Mouse (Mus musculus): ENCODE data around the gene Plin5.
"Not testable (repeated sequence)": the region's sequence is repeated elsewhere in the genome, so short reads cannot be mapped to it uniquely, and the experiment has no call there.

Plin5 gene

GRCm38 (mm10) chr17:56074097-56074826, 43.1 kb downstream of the Plin5 start:
- peak; percentile 86 for DNase-seq (ENCODE audit: low spot score)

- DNase-seq (ENCODE audit: low spot score): no peak
These were observed 45.2 kb downstream of the Plin5 start for GRCm38 (mm10) chr17:56072243-56072642.

- DNase-seq (ENCODE audit: low spot score): no peak
These were observed 46.3 kb downstream of the Plin5 start for GRCm38 (mm10) chr17:56071126-56071525.

- DNase-seq (ENCODE audit: low spot score): no peak
These were observed 48.3 kb downstream of the Plin5 start for GRCm38 (mm10) chr17:56069066-56069465.

- DNase-seq (ENCODE audit: low spot score): no peak
These were observed 50.9 kb downstream of the Plin5 start for GRCm38 (mm10) chr17:56066451-56066850.

- DNase-seq (ENCODE audit: low spot score): not testable (repeated sequence)
These were observed 51.7 kb downstream of the Plin5 start for GRCm38 (mm10) chr17:56065715-56066114.

GRCm38 (mm10) chr17:56062081-56062480, 55.3 kb downstream of the Plin5 start:
- no peak for DNase-seq (ENCODE audit: low spot score)

All from c-Kit-positive CD71-positive TER-119-positive erythroid progenitor cells, embryonic 14.5 days (primary cell).